Mouse (Mus musculus): ENCODE results near the gene Tmem254c. TPM values are rescaled to one million over a fixed set of nuclear protein-coding genes. Genes with fewer than 3 reads are reported as not detected.
"Not testable (repeated sequence)": the region's sequence is repeated elsewhere in the genome, so short reads cannot be mapped to it uniquely, and the experiment has no call there.

Gene Tmem254c
- polyA plus RNA-seq, 1 experiment from 2014 or later, result 25.8 TPM

GRCm38 (mm10) chr14:26047026-26047425 lies 20.1 kb downstream of the Tmem254c start:
- not testable (repeated sequence) for H3K9me3 ChIP-seq (ENCODE audit: control insufficient read depth, low read length); H3K4me1 ChIP-seq (ENCODE audit: control insufficient read depth, insufficient read depth, low read length); H3K27me3 ChIP-seq (ENCODE audit: control insufficient read depth, insufficient read depth, low read length); H3K4me3 ChIP-seq (ENCODE audit: low read depth, low read length); H3K27ac ChIP-seq (ENCODE audit: low read depth, low read length); DNase-seq (ENCODE audit: low spot score); ATAC-seq (ENCODE audit: insufficient read depth, low FRiP score, low TSS enrichment); H3K4me2 ChIP-seq (ENCODE audit: low read depth); H3K9ac ChIP-seq (ENCODE audit: low read length); H3K36me3 ChIP-seq (ENCODE audit: control insufficient read depth, insufficient read depth, low read length)
- no CpG with 5 or more reads among the region's 8 CpGs for WGBS

DNA sequence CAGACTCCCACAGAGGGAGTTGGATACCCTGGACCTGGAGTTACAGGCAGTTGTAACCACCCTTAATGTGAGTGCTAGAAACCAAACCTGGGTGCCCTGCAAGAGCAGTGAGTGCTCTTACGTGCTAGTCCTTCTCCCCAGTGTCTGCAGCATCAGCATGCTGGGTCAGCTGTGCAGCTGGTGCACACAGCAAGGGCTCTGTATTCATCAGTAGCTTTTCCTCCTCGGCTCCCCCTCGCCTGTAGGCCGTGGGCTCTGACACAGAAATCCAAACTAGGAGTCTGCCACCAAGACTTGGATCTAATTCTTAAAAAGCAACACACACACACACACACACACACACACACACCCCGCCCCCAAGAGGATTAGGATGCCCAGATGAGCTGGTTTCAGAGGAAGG lies 22.1 kb downstream of the Tmem254c start:
- not testable (repeated sequence) for H3K4me1 ChIP-seq (ENCODE audit: control insufficient read depth, insufficient read depth, low read length); H3K4me2 ChIP-seq (ENCODE audit: low read depth); H3K4me3 ChIP-seq (ENCODE audit: low read depth, low read length); ATAC-seq (ENCODE audit: insufficient read depth, low FRiP score, low TSS enrichment); H3K27ac ChIP-seq (ENCODE audit: low read depth, low read length); DNase-seq (ENCODE audit: low spot score); H3K9me3 ChIP-seq (ENCODE audit: control insufficient read depth, low read length); H3K27me3 ChIP-seq (ENCODE audit: control insufficient read depth, insufficient read depth, low read length); H3K36me3 ChIP-seq (ENCODE audit: control insufficient read depth, insufficient read depth, low read length); H3K9ac ChIP-seq (ENCODE audit: low read length)
- no CpG with 5 or more reads among the region's 5 CpGs for WGBS

DNA sequence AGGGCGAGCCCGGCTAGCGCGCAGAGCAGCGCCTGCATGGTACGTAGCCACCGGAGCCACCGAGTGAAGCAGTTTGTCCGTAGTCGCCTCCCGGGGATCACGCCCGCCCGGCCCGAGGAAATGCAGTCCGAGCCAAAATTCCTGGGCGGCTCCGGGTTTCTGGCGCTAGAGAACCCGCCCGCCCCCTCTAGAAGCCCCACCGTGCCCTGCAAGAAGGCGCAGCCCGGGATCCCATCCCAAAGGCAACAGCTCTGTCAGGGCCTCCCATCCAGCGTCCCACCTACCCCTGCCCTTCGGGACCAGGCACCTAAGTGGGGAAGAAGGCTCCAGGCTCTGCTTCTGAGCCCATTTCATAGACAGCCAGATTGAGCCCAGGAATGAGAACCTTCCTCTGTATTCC lies 24.5 kb downstream of the Tmem254c start, which contains the start of gene Gm9780:
Gm9780 (minus strand) TSS at position 101 of the 400 bp plus-strand sequence.
- WGBS, result no CpG with 5 or more reads among the region's 26 CpGs
- not testable (repeated sequence) for H3K27ac ChIP-seq (ENCODE audit: low read depth, low read length); ATAC-seq (ENCODE audit: insufficient read depth, low FRiP score, low TSS enrichment); DNase-seq (ENCODE audit: low spot score); H3K4me2 ChIP-seq (ENCODE audit: low read depth); H3K9me3 ChIP-seq (ENCODE audit: control insufficient read depth, low read length); H3K36me3 ChIP-seq (ENCODE audit: control insufficient read depth, insufficient read depth, low read length); H3K27me3 ChIP-seq (ENCODE audit: control insufficient read depth, insufficient read depth, low read length); H3K4me1 ChIP-seq (ENCODE audit: control insufficient read depth, insufficient read depth, low read length); H3K9ac ChIP-seq (ENCODE audit: low read length); H3K4me3 ChIP-seq (ENCODE audit: low read depth, low read length)

- not testable (repeated sequence) for H3K27ac ChIP-seq (ENCODE audit: low read depth, low read length); H3K4me1 ChIP-seq (ENCODE audit: control insufficient read depth, insufficient read depth, low read length); H3K4me2 ChIP-seq (ENCODE audit: low read depth); H3K27me3 ChIP-seq (ENCODE audit: control insufficient read depth, insufficient read depth, low read length); H3K4me3 ChIP-seq (ENCODE audit: low read depth, low read length); H3K36me3 ChIP-seq (ENCODE audit: control insufficient read depth, insufficient read depth, low read length); DNase-seq (ENCODE audit: low spot score); ATAC-seq (ENCODE audit: insufficient read depth, low FRiP score, low TSS enrichment); H3K9me3 ChIP-seq (ENCODE audit: control insufficient read depth, low read length); H3K9ac ChIP-seq (ENCODE audit: low read length)
- no CpG with 5 or more reads among the region's 6 CpGs for WGBS
These were observed 31.7 kb downstream of the Tmem254c start for GRCm38 (mm10) chr14:26035439-26035838.

DNA sequence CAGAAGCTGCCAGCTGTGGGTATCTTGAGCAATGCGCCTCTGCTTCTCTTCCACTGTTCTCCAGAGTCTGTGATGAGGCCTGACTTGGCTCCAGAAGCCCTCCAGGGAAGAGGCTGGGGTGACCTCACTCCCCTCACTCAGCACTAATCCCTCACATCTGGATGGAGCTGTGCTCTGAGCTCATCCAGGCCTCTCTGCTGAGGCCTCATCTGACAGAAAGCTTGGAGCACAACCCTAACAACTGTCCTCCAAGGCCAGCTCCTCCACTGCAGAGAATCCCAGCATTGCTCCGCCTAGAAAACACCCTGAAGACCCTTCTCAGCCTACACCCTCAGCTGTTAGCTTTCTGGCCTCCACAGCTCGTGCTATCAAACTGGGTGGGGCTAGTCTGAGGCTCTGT lies 32.8 kb downstream of the Tmem254c start:
- H3K4me1 ChIP-seq (ENCODE audit: control insufficient read depth, insufficient read depth, low read length); H3K36me3 ChIP-seq (ENCODE audit: control insufficient read depth, insufficient read depth, low read length); H3K4me2 ChIP-seq (ENCODE audit: low read depth); ATAC-seq (ENCODE audit: insufficient read depth, low FRiP score, low TSS enrichment); H3K9ac ChIP-seq (ENCODE audit: low read length); H3K27ac ChIP-seq (ENCODE audit: low read depth, low read length); H3K4me3 ChIP-seq (ENCODE audit: low read depth, low read length); DNase-seq (ENCODE audit: low spot score); H3K9me3 ChIP-seq (ENCODE audit: control insufficient read depth, low read length); H3K27me3 ChIP-seq (ENCODE audit: control insufficient read depth, insufficient read depth, low read length): not testable (repeated sequence)
- WGBS, result no CpG with 5 or more reads among the region's 3 CpGs

- not testable (repeated sequence) for H3K4me1 ChIP-seq (ENCODE audit: control insufficient read depth, insufficient read depth, low read length); H3K4me3 ChIP-seq (ENCODE audit: low read depth, low read length); H3K4me2 ChIP-seq (ENCODE audit: low read depth); H3K27me3 ChIP-seq (ENCODE audit: control insufficient read depth, insufficient read depth, low read length); ATAC-seq (ENCODE audit: insufficient read depth, low FRiP score, low TSS enrichment); H3K9me3 ChIP-seq (ENCODE audit: control insufficient read depth, low read length); H3K27ac ChIP-seq (ENCODE audit: low read depth, low read length); H3K36me3 ChIP-seq (ENCODE audit: control insufficient read depth, insufficient read depth, low read length); DNase-seq (ENCODE audit: low spot score); H3K9ac ChIP-seq (ENCODE audit: low read length)
- no CpG with 5 or more reads among the region's 12 CpGs for WGBS
These were observed 41.5 kb downstream of the Tmem254c start for GRCm38 (mm10) chr14:26025653-26026052.

DNA sequence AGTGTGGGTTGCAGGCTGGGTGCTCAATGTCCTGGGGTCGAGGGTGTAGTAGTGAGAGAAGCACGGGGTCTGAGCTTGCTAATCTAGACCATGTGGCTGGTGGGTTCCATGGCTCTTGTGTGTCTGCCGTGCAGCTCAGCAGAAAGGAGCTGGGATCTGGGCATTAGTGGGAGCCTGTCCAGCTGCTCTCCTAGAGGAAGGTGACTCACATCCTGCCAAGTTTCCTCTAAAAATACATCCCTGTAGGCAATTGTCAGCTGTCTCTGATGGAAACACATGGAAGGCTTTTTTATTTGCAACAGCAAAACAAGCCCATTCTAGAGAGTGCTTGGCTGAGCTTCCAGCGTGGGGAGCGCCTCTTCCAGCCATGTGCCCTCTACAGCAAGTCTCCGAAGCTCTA lies 44.3 kb downstream of the Tmem254c start:
- H3K4me2 ChIP-seq (ENCODE audit: low read depth); H3K36me3 ChIP-seq (ENCODE audit: control insufficient read depth, insufficient read depth, low read length); ATAC-seq (ENCODE audit: insufficient read depth, low FRiP score, low TSS enrichment); DNase-seq (ENCODE audit: low spot score); H3K9me3 ChIP-seq (ENCODE audit: control insufficient read depth, low read length); H3K4me3 ChIP-seq (ENCODE audit: low read depth, low read length); H3K4me1 ChIP-seq (ENCODE audit: control insufficient read depth, insufficient read depth, low read length); H3K27me3 ChIP-seq (ENCODE audit: control insufficient read depth, insufficient read depth, low read length); H3K27ac ChIP-seq (ENCODE audit: low read depth, low read length); H3K9ac ChIP-seq (ENCODE audit: low read length): not testable (repeated sequence)
- no CpG with 5 or more reads among the region's 6 CpGs for WGBS

- H3K4me1 ChIP-seq (ENCODE audit: control insufficient read depth, insufficient read depth, low read length); H3K27me3 ChIP-seq (ENCODE audit: control insufficient read depth, insufficient read depth, low read length); H3K36me3 ChIP-seq (ENCODE audit: control insufficient read depth, insufficient read depth, low read length); H3K4me3 ChIP-seq (ENCODE audit: low read depth, low read length); DNase-seq (ENCODE audit: low spot score); ATAC-seq (ENCODE audit: insufficient read depth, low FRiP score, low TSS enrichment); H3K9ac ChIP-seq (ENCODE audit: low read length); H3K27ac ChIP-seq (ENCODE audit: low read depth, low read length); H3K9me3 ChIP-seq (ENCODE audit: control insufficient read depth, low read length); H3K4me2 ChIP-seq (ENCODE audit: low read depth): not testable (repeated sequence)
- WGBS, result no CpG with 5 or more reads among the region's 9 CpGs
These were observed 45.6 kb downstream of the Tmem254c start for GRCm38 (mm10) chr14:26021555-26021954.

- H3K9me3 ChIP-seq (ENCODE audit: control insufficient read depth, low read length); H3K9ac ChIP-seq (ENCODE audit: low read length); H3K27me3 ChIP-seq (ENCODE audit: control insufficient read depth, insufficient read depth, low read length); DNase-seq (ENCODE audit: low spot score); H3K36me3 ChIP-seq (ENCODE audit: control insufficient read depth, insufficient read depth, low read length); H3K4me3 ChIP-seq (ENCODE audit: low read depth, low read length); H3K4me2 ChIP-seq (ENCODE audit: low read depth); H3K27ac ChIP-seq (ENCODE audit: low read depth, low read length); H3K4me1 ChIP-seq (ENCODE audit: control insufficient read depth, insufficient read depth, low read length); ATAC-seq (ENCODE audit: insufficient read depth, low FRiP score, low TSS enrichment): not testable (repeated sequence)
- WGBS, result no CpG with 5 or more reads among the region's 7 CpGs
These were observed 50.7 kb downstream of the Tmem254c start for GRCm38 (mm10) chr14:26016414-26016813.
